Mouse (Mus musculus) small intestine, adult 2 months (tissue): ENCODE results near the gene Fam3c.

Source experiments
- CTCF ChIP-seq: fragments of 200-500 bp; IDR thresholded peaks from 2 replicates; pipeline ENCODE4 v1.5.1; 2012; ENCODE audit warnings: low read depth, mild to moderate bottlenecking, control low read depth, inconsistent platforms, low read length, moderate library complexity, mixed read lengths; ENCODE audit not compliant: insufficient replicate concordance, insufficient read length; ENCODE audit errors: extremely low read depth
- POLR2A ChIP-seq: fragments of 200-500 bp; IDR thresholded peaks from 2 replicates; pipeline ENCODE4 v1.6.1; 2012; ENCODE audit warnings: low read depth, mild to moderate bottlenecking, control low read depth, inconsistent platforms, low read length, moderate library complexity

DNA sequence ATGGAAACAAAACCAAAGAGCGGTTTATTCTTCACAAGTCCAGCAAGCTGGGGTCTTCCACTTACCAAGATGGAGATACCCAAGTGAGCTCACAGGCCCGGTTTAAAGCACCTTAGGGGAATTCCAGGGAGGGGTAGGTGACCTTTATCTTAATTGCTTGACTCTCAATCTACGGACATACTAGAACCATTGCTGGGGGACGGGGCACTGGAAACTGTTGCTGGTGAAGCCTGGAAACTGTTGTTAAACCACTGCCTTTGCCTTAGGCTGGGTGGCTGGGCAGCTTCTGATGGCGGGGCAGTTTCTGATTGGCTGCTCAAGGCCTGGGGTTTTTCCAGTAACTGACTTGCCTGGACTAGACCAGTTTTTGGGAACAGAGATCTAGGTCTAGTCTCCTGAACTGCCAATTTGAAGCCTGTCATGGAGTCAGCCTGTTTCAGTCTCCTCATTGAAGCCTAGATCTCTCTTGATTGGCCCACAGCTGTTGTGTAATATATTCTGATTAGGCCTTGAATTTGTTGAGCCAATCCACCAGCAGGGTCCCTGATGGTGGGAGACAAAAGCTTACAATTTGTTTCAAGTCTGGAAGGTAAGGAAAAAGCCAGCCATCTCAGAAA lies 29.3 kb upstream of the Fam3c start:
- no peak for TF ChIP-seq CTCF
- no peak for TF ChIP-seq POLR2A
